Mouse (Mus musculus): ENCODE measurements around the gene Srsf3. TPM values are rescaled to one million over a fixed set of nuclear protein-coding genes. Genes with fewer than 3 reads are reported as not detected.
A peak's percentile ranks its signal among the peaks of the same experiment; 100 is the strongest.

Srsf3 gene
- polyA plus RNA-seq, 1 experiment from 2014 or later: 425 TPM

- no peaks in the 10 kb centered on the region for H3K9me3 ChIP-seq (replicated peaks; ENCODE audit: control insufficient read depth, low read length, poor library complexity, severe bottlenecking)
- no peaks in the 10 kb centered on the region for H3K27me3 ChIP-seq (ENCODE audit: control insufficient read depth, insufficient read depth, low read depth, low read length)
- no peak overlapping the region for H3K27ac ChIP-seq (ENCODE audit: low read length)
- 0 out of 2 replicates have a peak, but pooled peaks cover 2% of the 10 kb centered on the region for H3K4me1 ChIP-seq (ENCODE audit: control insufficient read depth, insufficient read depth, low read length)
- ATAC-seq: no peak
- WGBS: 57% methylated on average over 3 of the region's 3 CpGs
- no peak overlapping the region for H3K4me3 ChIP-seq (ENCODE audit: low read depth, low read length)
- H3K9ac ChIP-seq (ENCODE audit: low read depth, low read length): no peak overlapping the region
- no peak overlapping the region for H3K4me2 ChIP-seq (ENCODE audit: low read length)
- H3K36me3 ChIP-seq (ENCODE audit: control insufficient read depth, insufficient read depth, low read length): peaks cover 19% of the 10 kb centered on the region
Observed at GRCm38 (mm10) chr17:29047697-29048514, 15.5 kb downstream of the Srsf3 start.

DNA sequence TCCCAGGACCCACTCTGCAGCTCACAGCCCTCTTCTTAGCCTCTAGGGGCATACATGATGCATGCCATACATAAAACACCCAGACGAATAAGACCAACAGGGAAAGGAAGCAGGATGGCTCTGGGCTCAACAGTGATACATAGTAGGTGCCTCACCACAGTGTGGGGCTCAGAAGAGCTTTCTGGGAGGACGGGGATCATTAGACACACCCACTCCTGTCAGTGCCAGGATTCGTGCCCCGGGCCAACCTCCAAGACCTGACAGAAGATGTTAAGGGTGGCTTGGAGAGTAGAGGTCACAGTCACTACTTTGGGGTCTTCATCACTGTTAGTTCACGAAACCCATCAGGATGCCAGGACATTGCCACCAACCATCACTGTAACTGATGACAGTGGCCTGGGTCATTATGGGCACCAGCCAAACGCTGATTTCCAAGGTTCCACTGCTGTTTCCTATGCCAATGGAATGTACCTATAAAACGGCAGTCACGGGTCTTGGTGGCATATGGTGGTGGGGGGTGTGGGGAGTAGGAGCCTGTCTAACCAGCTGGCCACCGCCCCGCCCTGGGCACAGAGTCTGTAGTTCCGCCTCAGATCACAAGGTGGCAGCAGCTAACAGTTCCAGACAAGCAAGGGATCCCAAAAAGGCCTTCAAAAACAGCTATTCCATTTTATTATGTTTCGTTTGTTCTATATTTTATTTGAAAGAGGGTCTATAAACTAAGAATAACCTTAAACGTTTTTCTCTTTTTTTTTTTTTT, 16.5 kb downstream of the Srsf3 start:
- Histone ChIP-seq H3K9ac (ENCODE audit: low read depth, low read length) (0 out of 2 replicates have a peak overlapping the region, but pooled peaks have one; percentile 38), H3K9me3 (replicated peaks; ENCODE audit: control insufficient read depth, low read length, poor library complexity, severe bottlenecking) (no peaks in the 10 kb centered on the region), H3K4me2 (ENCODE audit: low read length) (no peak overlapping the region), H3K4me1 (ENCODE audit: control insufficient read depth, insufficient read depth, low read length) (0 out of 2 replicates have a peak, but pooled peaks cover 2% of the 10 kb centered on the region), H3K36me3 (ENCODE audit: control insufficient read depth, insufficient read depth, low read length) (peaks cover 12% of the 10 kb centered on the region; the same call in 1 of the 2 replicates), H3K27ac (ENCODE audit: low read length) (no peak overlapping the region), H3K4me3 (ENCODE audit: low read depth, low read length) (no peak overlapping the region), H3K27me3 (ENCODE audit: control insufficient read depth, insufficient read depth, low read depth, low read length) (no peaks in the 10 kb centered on the region)
- 26% methylated on average over 13 of the region's 13 CpGs for WGBS
- ATAC-seq: peak; percentile 32

DNA sequence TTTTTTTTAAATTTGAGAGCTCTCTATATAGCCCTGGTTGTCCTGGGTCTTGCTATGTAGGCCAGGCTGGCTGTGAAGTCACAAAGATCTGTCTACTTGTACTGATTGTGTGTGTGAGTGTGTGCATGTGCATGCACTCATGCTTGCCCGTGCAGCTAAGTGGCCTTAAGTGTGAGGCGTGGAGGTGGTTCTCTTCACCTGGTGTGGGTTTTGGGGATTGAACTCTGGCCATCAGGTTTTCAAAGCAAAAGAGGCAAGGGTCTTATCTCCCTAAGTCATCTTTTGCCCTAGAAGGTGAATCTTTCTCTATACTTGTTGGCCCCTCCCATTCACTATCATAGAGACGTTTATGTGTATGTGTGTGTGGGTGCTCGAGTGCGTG, 17.1 kb downstream of the Srsf3 start:
- H3K9ac ChIP-seq (ENCODE audit: low read depth, low read length): no peak overlapping the region
- no peaks in the 10 kb centered on the region for H3K9me3 ChIP-seq (replicated peaks; ENCODE audit: control insufficient read depth, low read length, poor library complexity, severe bottlenecking)
- peaks cover 10% of the 10 kb centered on the region; the same call in 1 of the 2 replicates for H3K36me3 ChIP-seq (ENCODE audit: control insufficient read depth, insufficient read depth, low read length)
- ATAC-seq: no peak
- H3K27me3 ChIP-seq (ENCODE audit: control insufficient read depth, insufficient read depth, low read depth, low read length): no peaks in the 10 kb centered on the region
- WGBS: 83% methylated on average over 5 of the region's 5 CpGs
- no peak overlapping the region for H3K4me3 ChIP-seq (ENCODE audit: low read depth, low read length)
- no peak overlapping the region for H3K4me2 ChIP-seq (ENCODE audit: low read length)
- 0 out of 2 replicates have a peak, but pooled peaks cover 2% of the 10 kb centered on the region for H3K4me1 ChIP-seq (ENCODE audit: control insufficient read depth, insufficient read depth, low read length)
- no peak overlapping the region for H3K27ac ChIP-seq (ENCODE audit: low read length)

DNA sequence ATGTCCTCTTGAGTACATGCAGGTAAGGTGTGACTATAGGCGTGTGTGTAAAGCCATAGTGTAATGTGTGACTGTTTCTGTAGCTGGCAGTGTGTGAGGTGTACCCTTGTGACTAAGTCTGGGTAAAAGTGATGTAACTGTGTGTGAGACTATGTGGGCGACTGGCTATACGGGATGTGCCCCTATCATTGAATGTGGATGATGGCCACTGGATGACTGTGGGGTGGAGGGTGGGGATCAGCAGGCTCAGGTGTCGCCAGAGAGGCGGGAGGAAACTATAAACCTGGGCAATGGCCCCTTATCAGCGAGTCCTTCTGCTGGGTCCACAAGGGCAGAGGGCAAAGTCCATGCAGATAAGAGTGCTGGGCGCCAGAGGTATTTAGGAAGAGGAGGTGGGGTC, 17.5 kb downstream of the Srsf3 start:
- no peak overlapping the region for H3K4me3 ChIP-seq (ENCODE audit: low read depth, low read length)
- H3K27ac ChIP-seq (ENCODE audit: low read length): no peak overlapping the region
- H3K4me1 ChIP-seq (ENCODE audit: control insufficient read depth, insufficient read depth, low read length): 0 out of 2 replicates have a peak, but pooled peaks cover 2% of the 10 kb centered on the region
- peaks cover 10% of the 10 kb centered on the region; the same call in 1 of the 2 replicates for H3K36me3 ChIP-seq (ENCODE audit: control insufficient read depth, insufficient read depth, low read length)
- WGBS: 95% methylated on average over 7 of the region's 7 CpGs
- no peaks in the 10 kb centered on the region for H3K9me3 ChIP-seq (replicated peaks; ENCODE audit: control insufficient read depth, low read length, poor library complexity, severe bottlenecking)
- no peak overlapping the region for H3K4me2 ChIP-seq (ENCODE audit: low read length)
- no peak for ATAC-seq
- H3K27me3 ChIP-seq (ENCODE audit: control insufficient read depth, insufficient read depth, low read depth, low read length): no peaks in the 10 kb centered on the region
- H3K9ac ChIP-seq (ENCODE audit: low read depth, low read length): no peak overlapping the region

DNA sequence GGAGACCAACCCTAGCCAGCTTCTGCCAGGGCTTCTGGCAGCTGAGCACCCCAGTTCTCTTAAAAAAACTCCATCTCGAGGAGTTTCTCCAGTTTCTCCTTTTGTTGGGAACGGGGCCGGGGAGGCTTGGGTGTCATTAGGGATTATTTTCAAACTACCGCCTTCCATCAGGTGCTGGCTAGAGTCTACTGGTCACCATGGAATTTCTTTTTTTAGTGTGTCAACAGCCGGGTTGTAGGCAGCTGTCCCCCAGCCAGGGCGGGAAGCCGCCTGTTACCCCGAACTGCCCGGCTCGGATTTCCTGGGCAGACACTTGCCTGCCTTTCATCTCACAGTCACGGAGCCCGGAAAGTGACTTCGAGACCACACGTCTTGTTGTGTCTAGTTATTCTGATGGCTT, 18.4 kb downstream of the Srsf3 start:
- no peak overlapping the region for H3K4me2 ChIP-seq (ENCODE audit: low read length)
- H3K4me1 ChIP-seq (ENCODE audit: control insufficient read depth, insufficient read depth, low read length): 0 out of 2 replicates have a peak, but pooled peaks cover 2% of the 10 kb centered on the region
- 49% methylated on average over 14 of the region's 14 CpGs for WGBS
- peaks cover 10% of the 10 kb centered on the region; the same call in 1 of the 2 replicates for H3K36me3 ChIP-seq (ENCODE audit: control insufficient read depth, insufficient read depth, low read length)
- H3K4me3 ChIP-seq (ENCODE audit: low read depth, low read length): no peak overlapping the region
- H3K27ac ChIP-seq (ENCODE audit: low read length): no peak overlapping the region
- no peaks in the 10 kb centered on the region for H3K9me3 ChIP-seq (replicated peaks; ENCODE audit: control insufficient read depth, low read length, poor library complexity, severe bottlenecking)
- H3K27me3 ChIP-seq (ENCODE audit: control insufficient read depth, insufficient read depth, low read depth, low read length): no peaks in the 10 kb centered on the region
- ATAC-seq: no peak; the same call in 1 of the 2 replicates
- H3K9ac ChIP-seq (ENCODE audit: low read depth, low read length): no peak overlapping the region

DNA sequence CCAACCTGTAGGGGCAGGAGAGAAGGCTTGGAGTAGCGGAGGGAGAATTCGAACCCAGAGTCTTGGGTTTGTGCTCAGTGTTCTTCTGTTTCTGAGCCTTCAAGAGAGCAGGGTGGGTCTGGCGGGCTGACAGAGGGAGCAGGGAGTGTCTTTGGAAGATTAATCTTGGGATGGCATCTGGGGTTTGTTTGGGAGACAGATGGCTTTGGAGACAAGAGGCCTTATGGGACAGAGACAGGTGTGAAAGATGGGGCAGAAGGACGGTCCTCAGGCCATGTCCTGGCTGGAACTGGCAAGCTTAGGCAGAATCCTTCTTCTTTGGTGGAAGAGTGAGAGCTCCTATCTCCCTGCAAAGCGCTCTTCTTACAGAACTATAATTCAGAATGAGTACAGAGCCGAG, 20.6 kb downstream of the Srsf3 start:
- Histone ChIP-seq H3K36me3 (ENCODE audit: control insufficient read depth, insufficient read depth, low read length) (no peaks in the 10 kb centered on the region), H3K4me2 (ENCODE audit: low read length) (no peak overlapping the region), H3K4me3 (ENCODE audit: low read depth, low read length) (no peak overlapping the region), H3K9ac (ENCODE audit: low read depth, low read length) (no peak overlapping the region), H3K27ac (ENCODE audit: low read length) (no peak overlapping the region), H3K9me3 (replicated peaks; ENCODE audit: control insufficient read depth, low read length, poor library complexity, severe bottlenecking) (no peaks in the 10 kb centered on the region), H3K4me1 (ENCODE audit: control insufficient read depth, insufficient read depth, low read length) (peaks cover 11% of the 10 kb centered on the region; the same call in 1 of the 2 replicates), H3K27me3 (ENCODE audit: control insufficient read depth, insufficient read depth, low read depth, low read length) (no peaks in the 10 kb centered on the region)
- WGBS: 88% methylated on average over 6 of the region's 6 CpGs
- ATAC-seq: no peak

- Histone ChIP-seq H3K4me1 (ENCODE audit: control insufficient read depth, insufficient read depth, low read length) (peaks cover 11% of the 10 kb centered on the region; the same call in 1 of the 2 replicates), H3K4me3 (ENCODE audit: low read depth, low read length) (no peak overlapping the region), H3K36me3 (ENCODE audit: control insufficient read depth, insufficient read depth, low read length) (no peaks in the 10 kb centered on the region), H3K9ac (ENCODE audit: low read depth, low read length) (no peak overlapping the region), H3K27me3 (ENCODE audit: control insufficient read depth, insufficient read depth, low read depth, low read length) (no peaks in the 10 kb centered on the region), H3K4me2 (ENCODE audit: low read length) (no peak overlapping the region), H3K9me3 (replicated peaks; ENCODE audit: control insufficient read depth, low read length, poor library complexity, severe bottlenecking) (no peaks in the 10 kb centered on the region), H3K27ac (ENCODE audit: low read length) (no peak overlapping the region)
- ATAC-seq: no peak
- WGBS: 73% methylated on average over 7 of the region's 7 CpGs
Observed at GRCm38 (mm10) chr17:29053841-29054240, 21.4 kb downstream of the Srsf3 start.

DNA sequence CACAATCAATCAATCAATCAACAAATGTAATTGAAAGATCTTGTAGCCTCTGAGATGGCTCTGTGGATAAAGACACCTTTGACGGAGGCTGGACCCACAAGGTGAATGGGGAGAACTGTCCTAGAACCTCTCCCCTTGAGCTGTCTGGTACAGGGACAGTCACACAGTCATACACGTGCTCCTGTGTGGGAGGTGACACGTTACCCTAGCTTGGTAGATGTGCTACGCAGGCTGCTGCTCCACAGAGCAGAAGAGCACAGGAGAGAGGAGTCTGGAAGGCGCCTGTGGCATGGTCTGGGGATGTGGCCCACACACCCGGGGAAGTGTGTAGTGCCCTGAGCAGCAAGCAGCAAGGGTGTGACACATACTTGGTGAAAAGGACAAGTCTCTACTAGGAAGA, 22.0 kb downstream of the Srsf3 start:
- Histone ChIP-seq H3K9me3 (replicated peaks; ENCODE audit: control insufficient read depth, low read length, poor library complexity, severe bottlenecking) (no peaks in the 10 kb centered on the region), H3K27me3 (ENCODE audit: control insufficient read depth, insufficient read depth, low read depth, low read length) (no peaks in the 10 kb centered on the region), H3K4me2 (ENCODE audit: low read length) (no peak overlapping the region), H3K9ac (ENCODE audit: low read depth, low read length) (no peak overlapping the region), H3K4me1 (ENCODE audit: control insufficient read depth, insufficient read depth, low read length) (peaks cover 9% of the 10 kb centered on the region; the same call in 1 of the 2 replicates), H3K4me3 (ENCODE audit: low read depth, low read length) (no peak overlapping the region), H3K36me3 (ENCODE audit: control insufficient read depth, insufficient read depth, low read length) (no peaks in the 10 kb centered on the region), H3K27ac (ENCODE audit: low read length) (no peak overlapping the region)
- WGBS: 77% methylated on average over 6 of the region's 6 CpGs
- no peak for ATAC-seq

GRCm38 (mm10) chr17:29055586-29055985, 23.2 kb downstream of the Srsf3 start:
- no peak for ATAC-seq
- no peaks in the 10 kb centered on the region for H3K9me3 ChIP-seq (replicated peaks; ENCODE audit: control insufficient read depth, low read length, poor library complexity, severe bottlenecking)
- H3K27ac ChIP-seq (ENCODE audit: low read length): no peak overlapping the region
- H3K36me3 ChIP-seq (ENCODE audit: control insufficient read depth, insufficient read depth, low read length): no peaks in the 10 kb centered on the region
- 69% methylated on average over 5 of the region's 5 CpGs for WGBS
- no peaks in the 10 kb centered on the region for H3K27me3 ChIP-seq (ENCODE audit: control insufficient read depth, insufficient read depth, low read depth, low read length)
- no peak overlapping the region for H3K4me3 ChIP-seq (ENCODE audit: low read depth, low read length)
- no peak overlapping the region for H3K4me2 ChIP-seq (ENCODE audit: low read length)
- peaks cover 9% of the 10 kb centered on the region; the same call in 1 of the 2 replicates for H3K4me1 ChIP-seq (ENCODE audit: control insufficient read depth, insufficient read depth, low read length)
- no peak overlapping the region for H3K9ac ChIP-seq (ENCODE audit: low read depth, low read length)

All from midbrain, embryonic 16.5 days (tissue).